11 mouse cellular contexts compared by ENCODE assay signal in genomic region chr7:49496111-49496510, GRCm38 (mm10).
DNase-seq lines count a peak whose midpoint lies in the region; ATAC-seq and TF ChIP-seq lines count a peak whose summit lies in the region.
"Had no signal": no experiment of that assay in that cellular context is flagged by ENCODE, and none has a peak within 500 bp of the region (broad histone marks: within the 10 kb centered on the region; RNA-seq: fewer than 3 reads in every experiment).

No protein-coding gene starts in this region.

- no peak for DNase-seq in heart, postnatal 4 days
- DNase-seq in stomach, postnatal 0 days (ENCODE audit: low spot score) = no peak
- DNase-seq in limb, embryonic 10.5 days (ENCODE audit: low spot score) = peak; percentile 57
- DNase-seq in adipocyte (ENCODE audit: low spot score) = no peak
- DNase-seq: cerebellum, postnatal 14 days; heart, adult 2 months; left cerebral cortex, postnatal 4 days had no signal

- TF ChIP-seq CTCF in stomach, postnatal 0 days (IDR thresholded peaks at IDR 0.05; ENCODE audit: low read depth) = no peak

- 42% methylated on average over 11 of the region's 11 CpGs for WGBS in heart, embryonic 14.5 days
- whole genome bisulfite sequencing in stomach, embryonic 14.5 days = 37% methylated on average over 11 of the region's 11 CpGs
- WGBS in stomach, postnatal 0 days = 58% methylated on average over 11 of the region's 11 CpGs
- WGBS in limb, embryonic 10.5 days = 19% methylated on average over 11 of the region's 11 CpGs
- 43% methylated on average over 11 of the region's 11 CpGs for WGBS in stomach, embryonic 16.5 days

- H3K9me3 ChIP-seq in heart, embryonic 14.5 days (ENCODE audit: control insufficient read depth, low read length) = no peaks in the 10 kb centered on the region
- H3K9me3 ChIP-seq in stomach, embryonic 14.5 days (ENCODE audit: control insufficient read depth, low read depth, low read length) = no peaks in the 10 kb centered on the region
- no peaks in the 10 kb centered on the region for H3K9me3 ChIP-seq in stomach, postnatal 0 days (ENCODE audit: control insufficient read depth, low read length)
- no peaks in the 10 kb centered on the region for H3K9me3 ChIP-seq in limb, embryonic 10.5 days (replicated peaks)
- no peaks in the 10 kb centered on the region for H3K9me3 ChIP-seq in stomach, embryonic 16.5 days (replicated peaks; ENCODE audit: control insufficient read depth, low read length)

- no peak overlapping the region for H3K4me3 ChIP-seq in heart, embryonic 14.5 days (ENCODE audit: control insufficient read depth in 1 of 2, insufficient read depth in 1 of 2, low read depth in 1 of 2, low read length in 2 of 2)
- H3K4me3 ChIP-seq in stomach, embryonic 14.5 days (ENCODE audit: low read depth, low read length) = no peak overlapping the region
- H3K4me3 ChIP-seq in stomach, postnatal 0 days (ENCODE audit: low read depth, low read length) = no peak overlapping the region
- H3K4me3 ChIP-seq in limb, embryonic 10.5 days = peak overlapping the region; percentile 34
- H3K4me3 ChIP-seq in stomach, embryonic 16.5 days (replicated peaks; ENCODE audit: low read length) = no peak overlapping the region
- H3K4me3 ChIP-seq: heart, adult 2 months had no signal

- H3K27ac ChIP-seq in heart, embryonic 14.5 days (replicated peaks in 1 of 2; ENCODE audit: control insufficient read depth in 1 of 2, insufficient read depth in 1 of 2, low read depth in 2 of 2, low read length in 2 of 2) = peak overlapping the region; percentile 89 to 93; a peak in 3 of 4 replicates
- H3K27ac ChIP-seq in stomach, embryonic 14.5 days (ENCODE audit: low read length) = peak overlapping the region; percentile 33; the same call in 1 of the 2 replicates
- H3K27ac ChIP-seq in stomach, postnatal 0 days (replicated peaks) = no peak overlapping the region
- H3K27ac ChIP-seq in limb, embryonic 10.5 days = peak overlapping the region; percentile 82
- H3K27ac ChIP-seq in stomach, embryonic 16.5 days (ENCODE audit: low read length) = peak overlapping the region; percentile 51
- H3K27ac ChIP-seq: heart, adult 2 months had no signal

- H3K9ac ChIP-seq in heart, embryonic 14.5 days (ENCODE audit: low read length) = peak overlapping the region; percentile 42; the same call in 1 of the 2 replicates
- H3K9ac ChIP-seq in stomach, embryonic 14.5 days (replicated peaks; ENCODE audit: low read depth, low read length) = no peak overlapping the region
- H3K9ac ChIP-seq in stomach, postnatal 0 days (ENCODE audit: low read length) = no peak overlapping the region
- H3K9ac ChIP-seq in stomach, embryonic 16.5 days (ENCODE audit: low read length) = no peak overlapping the region; the same call in 1 of the 2 replicates

- H3K4me1 ChIP-seq in heart, embryonic 14.5 days (ENCODE audit: control insufficient read depth in 2 of 2, insufficient read depth in 2 of 2, low read length in 2 of 2) = peaks cover 24 to 29% of the 10 kb centered on the region in 2 experiments
- peaks cover 20% of the 10 kb centered on the region for H3K4me1 ChIP-seq in stomach, embryonic 14.5 days (ENCODE audit: control insufficient read depth, insufficient read depth, low read length)
- no peaks in the 10 kb centered on the region for H3K4me1 ChIP-seq in stomach, postnatal 0 days (replicated peaks; ENCODE audit: control insufficient read depth, insufficient read depth)
- H3K4me1 ChIP-seq in limb, embryonic 10.5 days = peaks cover 32% of the 10 kb centered on the region
- H3K4me1 ChIP-seq in stomach, embryonic 16.5 days (ENCODE audit: control insufficient read depth, insufficient read depth, low read length) = peaks cover 13% of the 10 kb centered on the region; the same call in 1 of the 2 replicates

- no peak for TF ChIP-seq EP300 in stomach, postnatal 0 days (optimal IDR thresholded peaks at IDR 0.05)

- no peak for ATAC-seq in heart, embryonic 14.5 days (ENCODE audit: insufficient number of reproducible peaks, insufficient read depth, low FRiP score, low read depth)
- peak; percentile 25; the same call in 1 of the 2 replicates for ATAC-seq in stomach, embryonic 14.5 days (ENCODE audit: insufficient number of reproducible peaks, insufficient read depth, low FRiP score, low read depth)
- no peak for ATAC-seq in stomach, postnatal 0 days (ENCODE audit: low FRiP score, low TSS enrichment)
- peak; percentile 27; the same call in 1 of the 2 replicates for ATAC-seq in stomach, embryonic 16.5 days (ENCODE audit: insufficient read depth, low FRiP score)
- ATAC-seq in megakaryocyte-erythroid progenitor cell, adult 5-6 weeks (replicated peaks; ENCODE audit: low FRiP score, low TSS enrichment, poor library complexity, severe bottlenecking) = no peak

- peaks cover 12% of the 10 kb centered on the region; the same call in 1 of the 2 replicates for H3K36me3 ChIP-seq in heart, embryonic 14.5 days (ENCODE audit: control insufficient read depth, insufficient read depth, low read length)
- peaks cover 8% of the 10 kb centered on the region; the same call in 1 of the 2 replicates for H3K36me3 ChIP-seq in stomach, embryonic 14.5 days (ENCODE audit: control insufficient read depth, insufficient read depth, low read length)
- no peaks in the 10 kb centered on the region; the same call in 1 of the 2 replicates for H3K36me3 ChIP-seq in stomach, postnatal 0 days (ENCODE audit: control insufficient read depth, insufficient read depth, low read length)
- H3K36me3 ChIP-seq in limb, embryonic 10.5 days = no peaks in the 10 kb centered on the region
- no peaks in the 10 kb centered on the region for H3K36me3 ChIP-seq in stomach, embryonic 16.5 days (ENCODE audit: control insufficient read depth, insufficient read depth, low read length)

- H3K4me2 ChIP-seq in heart, embryonic 14.5 days (ENCODE audit: low read length) = no peak overlapping the region
- H3K4me2 ChIP-seq in stomach, embryonic 14.5 days (replicated peaks; ENCODE audit: low read depth, low read length) = no peak overlapping the region
- H3K4me2 ChIP-seq in stomach, postnatal 0 days (replicated peaks; ENCODE audit: low read depth) = no peak overlapping the region
- 0 out of 2 replicates have a peak overlapping the region, but pooled peaks have one; percentile 7 for H3K4me2 ChIP-seq in stomach, embryonic 16.5 days (ENCODE audit: low read depth, low read length)

- H3K27me3 ChIP-seq in heart, embryonic 14.5 days (ENCODE audit: control insufficient read depth, insufficient read depth, low read length) = no peaks in the 10 kb centered on the region
- H3K27me3 ChIP-seq in stomach, embryonic 14.5 days (ENCODE audit: control insufficient read depth, insufficient read depth, low read length) = no peaks in the 10 kb centered on the region
- H3K27me3 ChIP-seq in stomach, postnatal 0 days (ENCODE audit: control insufficient read depth, insufficient read depth, low read length) = no peaks in the 10 kb centered on the region
- H3K27me3 ChIP-seq in limb, embryonic 10.5 days (ENCODE audit: low read depth, poor library complexity, severe bottlenecking) = peaks cover 41% of the 10 kb centered on the region
- no peaks in the 10 kb centered on the region for H3K27me3 ChIP-seq in stomach, embryonic 16.5 days (ENCODE audit: control insufficient read depth, insufficient read depth, low read length)

Comparison
In these comparisons a context has a peak if more than half of its experiments do, and no peak if none do; other contexts are left out.
1. ATAC-seq: peak in stomach, embryonic 14.5 days (single experiment) and stomach, embryonic 16.5 days (single experiment); none in heart, embryonic 14.5 days (single experiment), stomach, postnatal 0 days (single experiment) and megakaryocyte-erythroid progenitor cell, adult 5-6 weeks (single experiment).